Mouse (Mus musculus) midbrain, embryonic 15.5 days (tissue): ENCODE measurements around the gene Wipf1. TPM values are rescaled to one million over a fixed set of nuclear protein-coding genes. Genes with fewer than 3 reads are reported as not detected.
"Not testable (repeated sequence)": the region's sequence is repeated elsewhere in the genome, so short reads cannot be mapped to it uniquely, and the experiment has no call there.

Experiments used
- ATAC-seq: fragments of 200-750 bp; cut with Nextera tagmentation; replicated peaks from 2 replicates; pipeline ENCODE4 v1.8.0; 2017; ENCODE audit warnings: moderate TSS enrichment
- H3K27ac ChIP-seq: fragments of 300-500 bp; sonication (generic); 2 replicates; pipeline ENCODE4 v1.5.1; 2015; ENCODE audit warnings: mild to moderate bottlenecking, inconsistent platforms
- H3K27me3 ChIP-seq: fragments of 300-500 bp; sonication (generic); replicated peaks from 2 replicates; pipeline ENCODE4 v1.6.1; 2015; ENCODE audit warnings: inconsistent platforms
- H3K36me3 ChIP-seq: fragments of 300-500 bp; sonication (generic); replicated peaks from 2 replicates; pipeline ENCODE4 v1.6.1; 2015; ENCODE audit warnings: inconsistent platforms
- H3K4me1 ChIP-seq: fragments of 300-500 bp; sonication (generic); 2 replicates; pipeline ENCODE4 v1.6.1; 2015; ENCODE audit warnings: inconsistent platforms
- H3K4me2 ChIP-seq: fragments of 300-500 bp; sonication (generic); 2 replicates; pipeline ENCODE4 v1.6.1; 2015; ENCODE audit warnings: inconsistent platforms, mild to moderate bottlenecking, moderate library complexity
- H3K4me3 ChIP-seq: fragments of 300-500 bp; sonication (generic); 2 replicates; pipeline ENCODE4 v1.5.1; 2015; ENCODE audit warnings: mild to moderate bottlenecking, inconsistent platforms
- H3K9ac ChIP-seq: fragments of 300-500 bp; sonication (generic); 2 replicates; pipeline ENCODE4 v1.6.1; 2015; ENCODE audit warnings: mild to moderate bottlenecking, inconsistent platforms
- H3K9me3 ChIP-seq: fragments of 300-500 bp; sonication (generic); 2 replicates; pipeline ENCODE4 v1.6.1; 2016; ENCODE audit warnings: inconsistent platforms
- WGBS: fragments of 180-500 bp; shearing (Covaris S2); methylation state at CpG from one replicate; pipeline ENCODE4 v1.1.7; 2015; ENCODE audit warnings: mixed read lengths; 5-methylcytosine and 5-hydroxymethylcytosine counted together
- polyA plus RNA-seq: library from polyadenylated mRNA; unstranded; fragments of >200 nt; fragmentation: Nextera tagmentation; extraction: Ambion mirVana; gene quantifications from 2 replicates; pipeline ENCODE4 v1.2.1, GENCODE M21; 2015

The Wipf1 gene
- polyA plus RNA-seq, 1 experiment from 2014 or later = 2.7 TPM

- H3K36me3 ChIP-seq = no peaks in the 10 kb centered on the region
- H3K9me3 ChIP-seq = no peaks in the 10 kb centered on the region
- WGBS = 81% methylated on average over 5 of the region's 5 CpGs
- no peaks in the 10 kb centered on the region for H3K4me1 ChIP-seq
- H3K4me2 ChIP-seq = no peak overlapping the region
- no peaks in the 10 kb centered on the region for H3K27me3 ChIP-seq
- no peak for ATAC-seq
- no peak overlapping the region for H3K4me3 ChIP-seq
- no peak overlapping the region for H3K9ac ChIP-seq
- H3K27ac ChIP-seq = no peak overlapping the region
These were observed 10.6 kb downstream of the Wipf1 start for GRCm38 (mm10) chr2:73518966-73519365.

GRCm38 (mm10) chr2:73518311-73518710, 11.2 kb downstream of the Wipf1 start:
- H3K4me1 ChIP-seq = no peaks in the 10 kb centered on the region
- H3K36me3 ChIP-seq = no peaks in the 10 kb centered on the region
- H3K4me3 ChIP-seq = no peak overlapping the region
- H3K27ac ChIP-seq = no peak overlapping the region
- H3K9ac ChIP-seq = no peak overlapping the region
- no peak for ATAC-seq
- no peak overlapping the region for H3K4me2 ChIP-seq
- 86% methylated on average over 2 of the region's 2 CpGs for WGBS
- H3K9me3 ChIP-seq = no peaks in the 10 kb centered on the region
- H3K27me3 ChIP-seq = no peaks in the 10 kb centered on the region

GRCm38 (mm10) chr2:73514178-73514577, 15.4 kb downstream of the Wipf1 start:
- no peak overlapping the region for H3K27ac ChIP-seq

GRCm38 (mm10) chr2:73513204-73513749, 16.3 kb downstream of the Wipf1 start:
- no peaks in the 10 kb centered on the region for H3K4me1 ChIP-seq
- ATAC-seq = no peak
- H3K4me3 ChIP-seq = no peak overlapping the region
- H3K9ac ChIP-seq = no peak overlapping the region
- no peaks in the 10 kb centered on the region for H3K9me3 ChIP-seq
- H3K4me2 ChIP-seq = no peak overlapping the region
- H3K27ac ChIP-seq = no peak overlapping the region
- no peaks in the 10 kb centered on the region for H3K36me3 ChIP-seq
- 89% methylated on average over 2 of the region's 2 CpGs for WGBS
- H3K27me3 ChIP-seq = no peaks in the 10 kb centered on the region

More at GRCm38 (mm10) chr2:73514178-73514577, 15.4 kb downstream of the Wipf1 start:
- ATAC-seq = no peak
- H3K4me2 ChIP-seq = no peak overlapping the region
- no peak overlapping the region for H3K9ac ChIP-seq
- no peaks in the 10 kb centered on the region for H3K36me3 ChIP-seq
- H3K9me3 ChIP-seq = no peaks in the 10 kb centered on the region
- 89% methylated on average over 6 of the region's 6 CpGs for WGBS
- no peaks in the 10 kb centered on the region for H3K4me1 ChIP-seq
- H3K27me3 ChIP-seq = no peaks in the 10 kb centered on the region
- no peak overlapping the region for H3K4me3 ChIP-seq

GRCm38 (mm10) chr2:73512044-73512443, 17.5 kb downstream of the Wipf1 start:
- no peak overlapping the region for H3K4me2 ChIP-seq
- ATAC-seq = no peak
- H3K9ac ChIP-seq = no peak overlapping the region
- no peaks in the 10 kb centered on the region for H3K36me3 ChIP-seq
- 86% methylated on average over 3 of the region's 3 CpGs for WGBS
- H3K4me1 ChIP-seq = no peaks in the 10 kb centered on the region
- no peaks in the 10 kb centered on the region for H3K27me3 ChIP-seq
- no peak overlapping the region for H3K27ac ChIP-seq
- no peak overlapping the region for H3K4me3 ChIP-seq
- H3K9me3 ChIP-seq = no peaks in the 10 kb centered on the region

- Histone ChIP-seq H3K4me1 (no peaks in the 10 kb centered on the region), H3K36me3 (no peaks in the 10 kb centered on the region), H3K9ac (no peak overlapping the region), H3K27ac (no peak overlapping the region), H3K9me3 (no peaks in the 10 kb centered on the region), H3K27me3 (no peaks in the 10 kb centered on the region), H3K4me3 (no peak overlapping the region), H3K4me2 (no peak overlapping the region)
- 91% methylated on average over 7 of the region's 7 CpGs for WGBS
- ATAC-seq = no peak
These were observed 18.7 kb downstream of the Wipf1 start for GRCm38 (mm10) chr2:73510731-73511360.

- Histone ChIP-seq H3K4me1 (no peaks in the 10 kb centered on the region), H3K27ac (no peak overlapping the region), H3K9me3 (no peaks in the 10 kb centered on the region), H3K4me2 (no peak overlapping the region), H3K36me3 (no peaks in the 10 kb centered on the region), H3K4me3 (no peak overlapping the region), H3K27me3 (no peaks in the 10 kb centered on the region), H3K9ac (no peak overlapping the region)
- ATAC-seq = no peak
- WGBS = 85% methylated on average over 3 of the region's 3 CpGs
These were observed 19.6 kb downstream of the Wipf1 start for GRCm38 (mm10) chr2:73510025-73510288.

GRCm38 (mm10) chr2:73509248-73510024, 20.1 kb downstream of the Wipf1 start:
- H3K27ac ChIP-seq = no peak overlapping the region
- no peak overlapping the region for H3K9ac ChIP-seq
- H3K27me3 ChIP-seq = no peaks in the 10 kb centered on the region
- no peaks in the 10 kb centered on the region for H3K4me1 ChIP-seq
- no peaks in the 10 kb centered on the region for H3K9me3 ChIP-seq
- ATAC-seq = no peak
- no peak overlapping the region for H3K4me3 ChIP-seq
- H3K4me2 ChIP-seq = no peak overlapping the region
- no peaks in the 10 kb centered on the region for H3K36me3 ChIP-seq
- WGBS = 81% methylated on average over 15 of the region's 15 CpGs

- no peak overlapping the region for H3K27ac ChIP-seq
- H3K9ac ChIP-seq = no peak overlapping the region
- no peaks in the 10 kb centered on the region for H3K36me3 ChIP-seq
- H3K4me2 ChIP-seq = no peak overlapping the region
- H3K4me1 ChIP-seq = no peaks in the 10 kb centered on the region
- no peaks in the 10 kb centered on the region for H3K27me3 ChIP-seq
- no peaks in the 10 kb centered on the region for H3K9me3 ChIP-seq
- WGBS = 73% methylated on average over 7 of the region's 7 CpGs
- no peak overlapping the region for H3K4me3 ChIP-seq
- no peak for ATAC-seq
These were observed 21.6 kb downstream of the Wipf1 start for GRCm38 (mm10) chr2:73507886-73508285.

GRCm38 (mm10) chr2:73506337-73506736, 23.2 kb downstream of the Wipf1 start:
- not testable (repeated sequence) for H3K27ac ChIP-seq, H3K27me3 ChIP-seq, H3K4me2 ChIP-seq, H3K9ac ChIP-seq, H3K36me3 ChIP-seq, H3K4me1 ChIP-seq, H3K9me3 ChIP-seq, ATAC-seq, H3K4me3 ChIP-seq
- 96% methylated on average over 4 of the region's 4 CpGs for WGBS

GRCm38 (mm10) chr2:73502863-73503429, 26.6 kb downstream of the Wipf1 start:
- no peaks in the 10 kb centered on the region for H3K27me3 ChIP-seq
- H3K4me3 ChIP-seq = no peak overlapping the region
- no peak for ATAC-seq
- no peaks in the 10 kb centered on the region for H3K36me3 ChIP-seq
- H3K9me3 ChIP-seq = no peaks in the 10 kb centered on the region
- H3K4me1 ChIP-seq = no peaks in the 10 kb centered on the region
- no peak overlapping the region for H3K4me2 ChIP-seq
- H3K27ac ChIP-seq = no peak overlapping the region
- no peak overlapping the region for H3K9ac ChIP-seq
- WGBS = 88% methylated on average over 10 of the region's 10 CpGs

- no peaks in the 10 kb centered on the region for H3K9me3 ChIP-seq
- WGBS = 80% methylated on average over 13 of the region's 13 CpGs
- H3K4me1 ChIP-seq = no peaks in the 10 kb centered on the region
- no peak overlapping the region for H3K4me3 ChIP-seq
- no peak for ATAC-seq
- H3K27me3 ChIP-seq = no peaks in the 10 kb centered on the region
- no peaks in the 10 kb centered on the region for H3K36me3 ChIP-seq
- no peak overlapping the region for H3K27ac ChIP-seq
- H3K4me2 ChIP-seq = no peak overlapping the region
- no peak overlapping the region for H3K9ac ChIP-seq
These were observed 28.7 kb downstream of the Wipf1 start for GRCm38 (mm10) chr2:73500864-73501263.

- Histone ChIP-seq H3K27ac (no peak overlapping the region), H3K4me3 (no peak overlapping the region), H3K27me3 (no peaks in the 10 kb centered on the region), H3K9me3 (no peaks in the 10 kb centered on the region), H3K36me3 (no peaks in the 10 kb centered on the region), H3K4me2 (no peak overlapping the region), H3K9ac (no peak overlapping the region), H3K4me1 (no peaks in the 10 kb centered on the region)
- ATAC-seq = no peak
These were observed 31.2 kb downstream of the Wipf1 start for GRCm38 (mm10) chr2:73498322-73498721.
